Mouse (Mus musculus) megakaryocyte-erythroid progenitor cell, adult 5 weeks (primary cell): Measurements from ENCODE around the gene Srp14. TPM values are rescaled to one million over a fixed set of nuclear protein-coding genes. Genes with fewer than 3 reads are reported as not detected.

Experiments used
- polyA plus RNA-seq: library from polyadenylated mRNA; stranded (reverse); fragments of >175 nt; gene quantifications from 2 replicates; pipeline ENCODE4 v1.2.3, GENCODE M21; 2012

The Srp14 gene
- 95.7 and 104 TPM in 2 replicates for polyA plus RNA-seq

DNA sequence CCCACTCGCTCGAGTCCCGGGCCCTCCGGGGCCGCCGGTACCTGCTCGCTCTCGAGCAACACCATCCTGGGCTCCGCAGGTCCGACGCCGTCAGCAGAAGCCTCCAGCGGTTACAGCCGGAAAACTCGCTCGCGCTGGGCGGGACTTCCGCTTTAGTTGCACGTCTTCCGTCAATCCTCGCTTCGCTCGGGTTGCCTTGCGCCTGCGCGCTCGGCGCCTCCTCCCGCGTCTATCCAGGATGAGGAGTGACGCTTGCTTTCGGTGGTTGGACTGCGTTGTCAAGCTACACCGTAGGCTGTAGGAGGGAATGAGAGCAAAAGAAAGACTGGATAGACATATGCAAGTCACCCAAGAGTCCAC lies at the start of gene Srp14:
Gene Srp14 (minus strand): TSS at position 162 of the 360 bp plus-strand sequence.

Other genes starting within 250 kb of the Srp14 start
- gene Fsip1, start 222.7 kb downstream of the Srp14 start, polyA plus RNA-seq, result 0.19 TPM in 1 of 2 replicates, not detected in the other
- gene Gpr176, start 106.3 kb downstream of the Srp14 start, polyA plus RNA-seq, result 0.05 TPM in 1 of 2 replicates, not detected in the other
- gene Eif2ak4, start 91.1 kb downstream of the Srp14 start, polyA plus RNA-seq, result 8.4 and 11.5 TPM in 2 replicates
- 2.5 and 12.5 TPM in 2 replicates for gene Bmf, start 70.0 kb upstream of the Srp14 start, polyA plus RNA-seq
- gene Bub1b, start 118.5 kb upstream of the Srp14 start, polyA plus RNA-seq, result 13.7 and 14.8 TPM in 2 replicates
- 1.2 and 1.9 TPM in 2 replicates for gene Pak6, start 183.6 kb upstream of the Srp14 start, polyA plus RNA-seq
- gene Ankrd63, start 224.3 kb upstream of the Srp14 start, polyA plus RNA-seq, result 0.72 and 2.2 TPM in 2 replicates
- gene Plcb2, start 248.7 kb upstream of the Srp14 start, polyA plus RNA-seq, result 96.3 and 125 TPM in 2 replicates